Mouse (Mus musculus) stomach, postnatal 0 days (tissue): ENCODE results near the gene Paqr7. TPM values are rescaled to one million over a fixed set of nuclear protein-coding genes. Genes with fewer than 3 reads are reported as not detected.

Experiments used
- ATAC-seq: fragments of 200-750 bp; cut with Nextera tagmentation; 2 replicates; pipeline ENCODE4 v1.8.0; 2017; ENCODE audit not compliant: low FRiP score, low TSS enrichment
- DNase-seq: peaks from one replicate; pipeline ENCODE4 v3.0.0-alpha.2; 2016; ENCODE audit warnings: low spot score
- H3K27ac ChIP-seq: fragments of 300-500 bp; sonication (generic); replicated peaks from 2 replicates; pipeline ENCODE4 v1.5.1; 2014; ENCODE audit warnings: mild to moderate bottlenecking, control low read depth
- H3K27me3 ChIP-seq: fragments of 300-500 bp; sonication (generic); 2 replicates; pipeline ENCODE4 v1.6.1; 2014; ENCODE audit warnings: low read length; ENCODE audit not compliant: control insufficient read depth, insufficient read depth
- H3K36me3 ChIP-seq: fragments of 300-500 bp; sonication (generic); 2 replicates; pipeline ENCODE4 v1.6.1; 2014; ENCODE audit warnings: low read length, mixed read lengths; ENCODE audit not compliant: control insufficient read depth, insufficient read depth
- H3K4me1 ChIP-seq: fragments of 300-500 bp; sonication (generic); replicated peaks from 2 replicates; pipeline ENCODE4 v1.6.1; 2014; ENCODE audit warnings: antibody characterized with exemption; ENCODE audit not compliant: control insufficient read depth, insufficient read depth
- H3K4me2 ChIP-seq: fragments of 300-500 bp; sonication (generic); replicated peaks from 2 replicates; pipeline ENCODE4 v1.6.1; 2014; ENCODE audit warnings: low read depth, mild to moderate bottlenecking, control low read depth, moderate library complexity
- H3K4me3 ChIP-seq: fragments of 300-500 bp; sonication (generic); 2 replicates; pipeline ENCODE4 v1.5.1; 2014; ENCODE audit warnings: low read depth, low read length, control low read depth
- H3K9ac ChIP-seq: fragments of 300-500 bp; sonication (generic); 2 replicates; pipeline ENCODE4 v1.6.1; 2014; ENCODE audit warnings: mild to moderate bottlenecking, low read length, control low read depth, mixed read lengths
- H3K9me3 ChIP-seq: fragments of 300-500 bp; sonication (generic); 2 replicates; pipeline ENCODE4 v1.6.1; 2016; ENCODE audit warnings: low read length; ENCODE audit not compliant: control insufficient read depth
- CTCF ChIP-seq: IDR thresholded peaks from 2 replicates; pipeline ENCODE4 v1.5.1; 2016; ENCODE audit warnings: antibody characterized with exemption, low read depth, mild to moderate bottlenecking, moderate library complexity
- EP300 ChIP-seq: optimal IDR thresholded peaks from 2 replicates; pipeline ENCODE3; 2016; ENCODE audit warnings: antibody characterized with exemption
- WGBS: fragments of 180-500 bp; shearing (Covaris S2); extraction: QIAGEN DNeasy Blood & Tissue Kit; methylation state at CpG from one replicate; pipeline ENCODE4 v1.1.7; 2014; 5-methylcytosine and 5-hydroxymethylcytosine counted together
- polyA plus RNA-seq: library from polyadenylated mRNA; unstranded; fragments of >200 nt; fragmentation: Nextera tagmentation; extraction: Ambion mirVana; gene quantifications from 2 replicates; pipeline ENCODE4 v1.2.1, GENCODE M21; 2015

Gene Paqr7
- polyA plus RNA-seq, 1 experiment from 2014 or later, result 51.8 TPM

DNA sequence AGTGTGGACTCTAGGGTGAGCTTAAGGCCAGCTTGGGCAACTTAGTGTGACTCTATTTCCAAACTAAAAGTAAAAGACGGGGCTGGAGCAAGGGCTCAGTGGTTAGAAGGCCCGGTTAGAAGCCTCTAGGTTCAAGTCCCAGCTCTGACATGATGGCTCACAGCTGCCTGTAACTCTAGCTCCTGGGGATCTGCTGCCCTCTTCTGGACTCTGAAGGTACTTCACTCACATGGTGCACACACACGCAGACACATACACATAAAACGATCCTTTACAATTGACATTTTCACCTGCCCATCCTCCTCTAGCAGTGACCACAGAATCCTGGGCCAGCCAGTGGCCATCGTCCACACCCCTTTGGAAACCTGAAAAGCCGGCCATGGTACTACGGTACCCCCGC lies 53.4 kb downstream of the Paqr7 start:
- 96% methylated on average over 8 of the region's 8 CpGs for WGBS
- no peak overlapping the region for H3K9ac ChIP-seq
- no peak overlapping the region for H3K4me2 ChIP-seq
- no peaks in the 10 kb centered on the region for H3K9me3 ChIP-seq
- 0 out of 2 replicates have a peak, but pooled peaks cover 6% of the 10 kb centered on the region for H3K4me1 ChIP-seq
- H3K4me3 ChIP-seq, result no peak overlapping the region
- ATAC-seq (no peak), DNase-seq (no peak)
- peaks cover 5% of the 10 kb centered on the region; the same call in 1 of the 2 replicates for H3K36me3 ChIP-seq
- H3K27me3 ChIP-seq, result no peaks in the 10 kb centered on the region
- no peak overlapping the region for H3K27ac ChIP-seq
- TF ChIP-seq EP300, result no peak
- TF ChIP-seq CTCF, result peak; percentile 48

DNA sequence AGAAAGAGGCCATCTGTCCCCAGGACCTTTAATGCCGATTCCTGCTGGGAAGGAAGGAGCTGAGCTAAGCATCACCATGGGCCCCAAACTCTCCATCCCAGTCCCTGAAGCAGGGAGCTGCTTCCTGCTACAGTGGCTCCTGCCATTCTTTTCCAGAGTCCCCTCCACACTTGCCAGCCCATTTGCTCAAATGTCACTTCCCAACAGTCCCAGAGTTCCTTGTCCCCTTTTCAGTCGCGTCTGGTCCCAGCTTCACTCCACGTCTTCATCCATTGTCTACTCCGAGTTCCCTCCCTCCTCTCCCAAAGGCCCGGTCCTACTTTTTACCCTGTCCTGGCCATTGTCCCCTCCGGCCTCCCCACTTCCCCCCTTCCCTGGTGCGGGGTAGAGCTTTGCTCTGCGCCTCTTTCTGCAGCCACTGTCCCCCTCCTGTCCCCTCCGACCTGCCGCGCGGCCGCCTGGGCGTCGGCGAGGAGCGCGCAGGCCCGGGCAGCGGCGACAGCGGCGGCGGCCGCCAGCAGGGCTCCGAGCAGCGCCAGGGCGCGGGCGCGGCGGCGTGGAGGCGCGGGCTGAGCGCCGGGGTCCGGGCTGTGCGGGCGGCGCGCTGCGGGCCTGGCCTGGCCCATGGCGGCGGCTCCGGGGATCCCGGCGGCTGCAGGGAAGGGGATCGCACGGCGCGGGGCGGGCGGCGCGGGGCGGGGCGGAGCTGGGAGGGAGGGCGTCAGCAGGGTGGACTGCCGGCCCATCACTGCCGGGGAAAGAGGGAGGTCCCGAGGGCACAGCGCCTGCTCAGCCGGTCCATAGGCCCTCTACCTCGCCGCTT lies 55.2 kb downstream of the Paqr7 start, which contains the start of gene Selenon:
Gene Selenon (minus strand): TSS at position 673 of the 823 bp plus-strand sequence.
- under 1% methylated on average over 43 of the region's 67 CpGs for WGBS
- Histone ChIP-seq H3K9me3 (no peaks in the 10 kb centered on the region), H3K4me2 (peak within 1 kb of the TSS; percentile 87), H3K4me3 (peak within 1 kb of the TSS; percentile 54), H3K27ac (peak within 1 kb of the TSS; percentile 86), H3K4me1 (0 out of 2 replicates have a peak, but pooled peaks cover 6% of the 10 kb centered on the region), H3K36me3 (no peaks in the 10 kb centered on the region; the same call in 1 of the 2 replicates), H3K9ac (peak within 1 kb of the TSS; percentile 85), H3K27me3 (no peaks in the 10 kb centered on the region)
- no peak for TF ChIP-seq CTCF
- no peak for TF ChIP-seq EP300
- peak; percentile 62 for ATAC-seq
- DNase-seq, result peak; percentile 72

DNA sequence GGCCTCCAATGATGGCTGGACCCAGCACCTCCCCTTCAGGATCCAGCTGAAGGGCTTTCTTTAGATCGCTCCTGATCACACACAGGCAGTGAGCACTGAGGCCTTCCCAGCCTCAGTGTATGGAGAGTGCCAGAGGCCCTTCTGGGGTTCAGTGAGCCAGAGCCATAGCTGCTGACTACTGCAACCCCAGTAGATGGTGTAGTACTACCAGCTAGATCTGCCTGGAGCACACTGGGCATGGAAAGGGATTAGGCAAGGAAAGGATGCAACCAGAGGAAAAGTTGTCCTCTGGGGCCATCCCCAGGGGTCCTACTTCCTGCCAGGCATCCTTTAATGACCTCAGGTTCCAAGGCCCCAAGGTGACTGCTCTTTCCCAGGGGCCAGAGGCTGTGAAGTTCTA lies 57.1 kb downstream of the Paqr7 start:
- Histone ChIP-seq H3K4me2 (no peak overlapping the region), H3K4me1 (0 out of 2 replicates have a peak, but pooled peaks cover 3% of the 10 kb centered on the region), H3K27ac (no peak overlapping the region), H3K9me3 (no peaks in the 10 kb centered on the region), H3K27me3 (no peaks in the 10 kb centered on the region), H3K9ac (no peak overlapping the region), H3K4me3 (no peak overlapping the region), H3K36me3 (no peaks in the 10 kb centered on the region; the same call in 1 of the 2 replicates)
- peak; percentile 43 for TF ChIP-seq CTCF
- TF ChIP-seq EP300, result no peak
- ATAC-seq, result no peak
- no peak for DNase-seq
- WGBS, result 88% methylated on average over 1 of the region's 1 CpGs

DNA sequence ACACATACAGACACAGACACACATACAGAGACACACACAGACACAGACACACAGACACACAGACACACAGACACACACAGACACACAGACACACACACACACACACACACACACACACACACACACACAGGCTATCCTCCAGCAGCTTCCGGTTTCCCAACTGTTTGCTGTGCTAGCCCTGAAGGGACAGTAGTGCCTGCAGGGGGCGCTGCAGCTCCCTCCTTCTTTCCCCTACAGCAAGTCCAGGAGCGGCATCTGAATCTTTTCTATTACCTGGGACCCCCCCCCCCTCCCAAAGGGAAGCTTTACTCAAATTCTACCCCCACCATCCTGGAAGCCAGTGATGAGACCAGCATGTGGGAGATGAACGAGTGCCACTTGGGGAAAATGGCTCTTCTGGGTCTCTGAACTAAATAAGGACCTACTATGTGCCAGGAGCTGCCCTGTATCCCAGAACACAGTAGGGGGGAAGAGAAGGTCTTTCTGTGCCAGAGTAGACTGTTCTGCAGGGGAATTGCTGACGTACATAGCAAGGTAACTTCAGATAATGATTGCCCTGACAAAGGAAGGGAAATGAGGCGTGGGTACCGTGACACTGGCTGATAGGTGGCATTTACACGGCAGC lies 59.6 kb downstream of the Paqr7 start:
- DNase-seq (peak; percentile 53), ATAC-seq (no peak)
- WGBS, result 61% methylated on average over 8 of the region's 8 CpGs
- Histone ChIP-seq H3K9me3 (no peaks in the 10 kb centered on the region), H3K36me3 (no peaks in the 10 kb centered on the region), H3K4me3 (no peak overlapping the region), H3K4me1 (0 out of 2 replicates have a peak, but pooled peaks cover 3% of the 10 kb centered on the region), H3K9ac (no peak overlapping the region), H3K27me3 (no peaks in the 10 kb centered on the region), H3K27ac (no peak overlapping the region), H3K4me2 (no peak overlapping the region)
- TF ChIP-seq CTCF (peak; percentile 66), EP300 (no peak)

DNA sequence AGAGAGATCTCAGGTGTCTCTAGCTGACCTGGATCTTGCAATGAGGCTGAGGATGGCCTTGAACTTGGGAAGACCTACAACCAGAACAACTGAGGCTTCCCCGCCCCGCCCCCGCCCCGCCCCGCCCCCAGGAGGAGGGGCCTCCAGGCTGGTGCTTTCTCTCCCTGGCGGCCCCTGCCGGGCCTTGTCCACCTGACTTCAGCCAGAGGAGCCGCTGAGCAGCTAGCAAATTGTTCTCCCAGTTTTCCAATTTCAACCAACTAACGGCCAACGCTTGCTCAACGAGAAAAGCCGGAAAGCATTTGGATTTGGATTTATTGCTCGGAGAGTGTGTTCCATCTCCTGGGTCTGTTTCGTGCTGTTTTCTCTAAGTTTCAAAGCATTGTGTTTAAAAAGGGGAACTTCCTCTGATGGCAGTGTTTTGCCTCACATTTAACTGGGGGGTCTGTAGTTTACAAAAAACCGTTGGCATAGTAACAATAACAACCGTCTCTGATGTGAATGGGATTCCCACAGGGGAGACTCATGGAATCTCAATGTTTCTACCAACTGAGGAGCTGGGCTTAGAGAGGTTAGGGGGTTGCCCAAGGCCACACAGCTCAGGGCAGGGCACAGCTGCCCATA lies 61.2 kb downstream of the Paqr7 start:
- Histone ChIP-seq H3K4me2 (no peak overlapping the region), H3K27ac (0 out of 2 replicates have a peak overlapping the region, but pooled peaks have one; percentile 4), H3K4me3 (no peak overlapping the region), H3K9me3 (no peaks in the 10 kb centered on the region), H3K36me3 (no peaks in the 10 kb centered on the region), H3K9ac (no peak overlapping the region), H3K27me3 (no peaks in the 10 kb centered on the region), H3K4me1 (no peaks in the 10 kb centered on the region)
- 20% methylated on average over 15 of the region's 16 CpGs for WGBS
- ATAC-seq (no peak; the same call in 1 of the 2 replicates), DNase-seq (peak; percentile 52)
- TF ChIP-seq CTCF, result 0 out of 2 replicates have a peak, but pooled peaks have one; percentile 17
- no peak for TF ChIP-seq EP300
